Mouse (Mus musculus) layer of hippocampus, adult 2 months (tissue): ENCODE measurements around the gene Gabarapl2. TPM values are rescaled to one million over a fixed set of nuclear protein-coding genes. Genes with fewer than 3 reads are reported as not detected.

ENCODE experiments used
- DNase-seq, 2 experiments: peaks; one replicate each; pipeline ENCODE4 v3.0.0; 2022; ENCODE audit warnings: low spot score in 2 of 2
- H3K27ac ChIP-seq: fragments of 200-600 bp; 2 replicates; pipeline ENCODE4 v1.8.1; 2022
- H3K4me3 ChIP-seq: fragments of 200-600 bp; 2 replicates; pipeline ENCODE4 v1.8.1; 2022; ENCODE audit warnings: mild to moderate bottlenecking
- CTCF ChIP-seq: fragments of 200-600 bp; conservative IDR thresholded peaks from 2 replicates; pipeline ENCODE4 v1.8.1; 2022; ENCODE audit warnings: antibody characterized with exemption, mild to moderate bottlenecking, moderate library complexity
- total RNA-seq, 2 experiments: library from RNA; stranded (reverse); gene quantifications; 2 replicates each; pipeline ENCODE4 v1.2.3; 2021

Gabarapl2 gene
- total RNA-seq, 2 experiments from 2014 or later: 208 to 225 TPM

DNA sequence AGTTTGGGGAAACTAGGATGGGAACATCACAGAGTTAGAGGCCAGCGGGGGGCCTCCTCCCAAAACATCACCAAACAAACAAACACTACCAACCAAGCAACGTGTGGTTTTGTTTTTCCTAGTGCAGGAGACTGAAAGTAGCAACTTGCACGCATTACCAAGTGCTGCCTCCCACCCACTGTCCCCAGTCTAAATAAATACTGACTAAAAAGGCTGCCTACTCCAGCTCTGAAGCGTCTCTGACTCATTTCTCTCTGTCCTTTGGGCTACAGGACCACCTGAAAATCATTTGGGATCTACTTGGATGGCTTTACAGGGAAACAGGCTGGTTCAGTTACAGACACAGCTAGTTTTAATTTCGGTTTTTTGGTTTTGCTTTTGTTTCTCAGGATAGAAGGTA, 23.8 kb downstream of the Gabarapl2 start:
- no peak for DNase-seq
- Histone ChIP-seq H3K27ac (peak overlapping the region; percentile 39; the same call in 1 of the 2 replicates), H3K4me3 (no peak overlapping the region)
- no peak for TF ChIP-seq CTCF

DNA sequence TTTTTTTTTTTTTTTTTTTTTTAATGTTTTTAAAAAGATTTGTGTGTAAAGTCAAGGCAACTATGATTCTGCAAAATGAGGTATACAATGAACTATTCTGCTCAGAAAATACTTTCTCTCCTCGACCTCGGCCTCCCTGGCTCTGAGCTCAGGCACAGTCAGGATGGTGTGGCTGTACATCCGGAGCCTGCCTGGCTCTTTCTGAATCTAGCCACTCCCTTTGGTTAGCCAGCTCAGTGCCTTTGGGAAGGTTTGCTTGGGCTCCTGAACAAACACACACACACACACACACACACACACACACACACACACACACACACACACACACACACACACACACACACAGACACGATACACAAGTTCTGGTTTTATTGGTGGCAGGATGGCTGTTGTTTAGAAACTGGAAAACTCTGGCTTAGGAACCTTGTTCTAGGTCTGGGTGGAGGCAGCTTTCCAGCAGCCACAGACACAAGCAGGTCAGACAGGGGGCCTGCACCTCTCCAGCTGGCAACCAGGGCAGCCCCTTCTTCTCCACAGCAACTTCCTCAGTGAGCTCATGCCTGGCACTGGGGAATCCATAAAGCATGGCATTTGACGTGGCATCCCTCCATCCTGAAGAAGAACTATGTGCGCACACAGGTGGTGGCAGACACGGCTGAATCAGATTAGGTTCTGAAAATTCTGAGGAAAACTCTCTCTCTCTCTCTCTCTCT, 24.5 kb downstream of the Gabarapl2 start:
- no peak for DNase-seq
- H3K27ac ChIP-seq: peak overlapping the region; percentile 39; the same call in 1 of the 2 replicates
- no peak for TF ChIP-seq CTCF
- H3K4me3 ChIP-seq: no peak overlapping the region

DNA sequence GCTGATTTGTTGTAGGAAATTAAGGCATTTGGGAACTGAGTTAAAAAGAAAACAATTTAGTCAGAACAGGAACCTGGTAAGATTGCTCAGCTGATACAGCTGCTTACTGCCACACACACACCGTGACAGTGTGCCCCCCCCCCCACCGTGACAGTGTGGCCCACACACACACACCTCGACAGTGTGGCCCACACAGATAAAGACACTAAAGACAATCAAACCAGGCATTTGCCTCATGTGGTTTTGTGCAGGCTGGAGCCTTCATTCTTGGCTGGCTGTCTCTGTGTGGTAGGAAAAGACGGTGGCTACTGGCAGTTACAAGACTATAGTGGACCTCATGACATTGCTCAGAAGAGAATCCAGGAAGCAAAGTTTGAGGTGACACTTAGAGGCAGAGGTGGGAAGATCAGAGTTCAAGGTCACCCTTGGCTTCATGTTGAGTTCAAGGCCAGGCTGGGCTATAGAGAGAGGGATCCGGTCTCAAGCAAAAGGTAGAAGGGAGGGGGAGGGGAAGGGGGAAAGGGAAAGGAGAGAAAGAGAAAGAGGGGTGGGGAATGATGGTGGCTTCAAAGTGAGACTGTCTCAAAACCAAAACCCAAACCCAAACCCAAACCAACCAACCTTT, 26.9 kb downstream of the Gabarapl2 start:
- DNase-seq: no peak
- H3K4me3 ChIP-seq: no peak overlapping the region
- H3K27ac ChIP-seq: no peak overlapping the region
- TF ChIP-seq CTCF: no peak

DNA sequence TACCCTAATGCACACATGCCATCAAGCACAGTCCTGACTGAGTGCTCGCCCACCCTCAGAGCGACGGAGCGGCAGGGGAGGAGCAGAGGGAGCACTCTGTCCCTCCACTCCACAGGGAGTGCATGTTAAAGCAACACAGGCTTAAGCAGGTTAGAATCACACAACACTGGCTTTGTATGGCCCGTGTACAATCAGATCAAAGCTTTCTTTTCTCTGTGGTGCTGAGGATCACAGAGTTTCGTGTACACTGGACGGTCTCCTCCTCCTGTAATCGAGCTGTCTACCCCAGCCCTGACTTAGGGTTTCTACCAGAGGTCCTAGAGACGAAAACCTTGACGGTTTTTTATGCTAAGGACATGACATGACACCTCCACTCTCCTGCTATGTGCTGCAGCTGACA, 28.0 kb downstream of the Gabarapl2 start:
- H3K27ac ChIP-seq: no peak overlapping the region
- no peak for TF ChIP-seq CTCF
- no peak overlapping the region for H3K4me3 ChIP-seq
- no peak for DNase-seq

DNA sequence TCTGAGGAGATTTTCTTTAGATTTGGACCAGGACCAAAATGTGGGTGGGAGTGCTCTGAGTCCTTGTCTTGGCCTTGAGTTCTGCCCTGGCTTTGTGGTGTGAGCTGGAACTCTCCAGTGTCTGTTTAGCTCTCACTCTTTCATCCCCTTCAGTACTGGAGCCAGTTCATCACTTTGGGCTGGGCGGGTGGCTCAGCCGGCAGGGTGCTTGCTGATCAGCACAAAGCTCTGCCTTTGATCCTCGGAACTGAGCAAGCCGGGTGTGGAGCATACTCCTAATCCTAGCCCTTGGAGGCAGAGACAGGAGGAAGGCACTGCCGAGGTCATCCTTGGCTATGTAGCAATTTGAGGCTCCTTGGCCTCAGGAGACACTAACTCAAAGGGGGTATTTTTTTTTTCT, 28.5 kb downstream of the Gabarapl2 start:
- Histone ChIP-seq H3K4me3 (no peak overlapping the region), H3K27ac (no peak overlapping the region)
- no peak for DNase-seq
- TF ChIP-seq CTCF: no peak

DNA sequence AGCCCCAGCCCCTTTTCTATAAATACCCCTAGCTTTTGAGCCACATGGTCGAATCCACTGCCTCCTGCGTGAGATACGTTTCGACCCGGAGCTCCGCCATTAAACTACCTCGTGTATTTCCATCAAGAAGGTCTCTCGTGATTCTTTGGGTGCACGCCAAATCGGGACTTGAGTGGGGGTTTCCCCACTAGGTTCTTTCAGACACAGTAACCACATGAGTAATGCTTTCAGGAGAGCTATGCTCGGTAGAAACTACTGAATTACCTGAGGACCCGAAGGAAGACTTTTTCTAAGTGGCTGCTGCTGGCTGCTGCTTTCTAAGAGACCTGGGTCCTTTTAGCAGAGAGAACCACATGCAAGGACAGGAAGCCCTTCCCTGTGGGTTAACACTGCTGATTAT, 33.6 kb downstream of the Gabarapl2 start:
- H3K4me3 ChIP-seq: no peak overlapping the region
- no peak for TF ChIP-seq CTCF
- no peak overlapping the region for H3K27ac ChIP-seq
- DNase-seq: no peak

DNA sequence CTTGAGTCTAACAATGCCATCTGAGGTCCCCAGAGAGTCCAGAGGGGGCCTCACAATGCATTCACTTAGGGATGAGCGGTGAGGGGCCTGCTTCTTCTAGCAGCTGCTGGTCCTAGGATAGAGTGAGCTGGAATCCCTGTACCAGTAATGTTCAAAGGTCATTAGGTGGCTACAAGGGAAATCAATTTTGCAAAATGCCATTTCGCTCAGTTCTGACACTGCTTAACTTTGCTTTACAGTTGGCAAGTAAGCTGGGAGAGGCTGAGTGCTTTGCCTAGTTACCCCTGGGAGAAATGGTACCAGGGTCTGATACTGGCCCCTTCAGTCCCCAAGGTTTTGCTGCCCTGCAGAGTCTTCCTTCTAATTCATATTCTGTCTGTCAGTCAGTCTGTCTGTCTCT, 35.2 kb downstream of the Gabarapl2 start:
- H3K4me3 ChIP-seq: no peak overlapping the region
- no peak for TF ChIP-seq CTCF
- no peak overlapping the region for H3K27ac ChIP-seq
- DNase-seq: no peak

DNA sequence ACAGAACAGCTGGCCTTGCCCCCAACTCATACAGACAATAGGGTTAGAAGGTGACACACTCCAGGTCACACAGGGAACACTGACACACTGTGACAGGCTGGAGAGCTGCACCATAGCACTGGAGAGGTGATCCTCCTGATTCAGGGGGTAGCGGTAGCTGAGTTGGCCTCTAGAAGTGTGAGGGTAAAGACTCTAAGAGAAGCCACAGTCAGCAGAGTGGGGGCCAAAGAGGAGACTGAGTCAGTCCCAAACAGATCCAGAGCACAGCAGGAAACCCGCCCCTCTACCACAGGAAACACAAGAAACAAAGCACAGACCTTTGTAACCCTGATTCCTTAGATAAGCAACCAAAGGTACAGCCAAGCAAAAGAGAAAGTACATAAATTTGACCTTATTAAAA, 35.8 kb downstream of the Gabarapl2 start:
- no peak for TF ChIP-seq CTCF
- DNase-seq: no peak
- H3K27ac ChIP-seq: no peak overlapping the region
- no peak overlapping the region for H3K4me3 ChIP-seq

DNA sequence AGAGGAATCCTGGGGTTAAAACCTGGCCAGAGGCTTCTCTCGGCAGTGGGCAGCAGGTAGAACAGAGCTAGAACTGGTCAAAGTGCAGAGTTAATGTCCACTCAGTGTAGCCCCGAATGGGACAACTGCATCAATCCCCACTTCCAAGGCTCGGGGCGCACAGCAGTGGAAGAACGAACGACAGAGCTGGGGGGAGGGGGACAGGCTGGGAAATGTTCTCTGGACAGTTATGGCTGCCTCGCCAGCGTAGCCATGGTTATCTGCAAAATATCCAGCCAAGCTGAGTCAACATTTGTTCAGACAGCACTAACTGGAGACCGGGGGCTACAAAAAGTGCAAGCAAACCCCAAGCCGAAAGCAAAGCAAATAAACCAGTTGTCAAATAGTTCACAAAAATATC, 37.6 kb downstream of the Gabarapl2 start:
- TF ChIP-seq CTCF: no peak
- Histone ChIP-seq H3K27ac (0 out of 2 replicates have a peak overlapping the region, but pooled peaks have one; percentile 28), H3K4me3 (no peak overlapping the region)
- no peak for DNase-seq

DNA sequence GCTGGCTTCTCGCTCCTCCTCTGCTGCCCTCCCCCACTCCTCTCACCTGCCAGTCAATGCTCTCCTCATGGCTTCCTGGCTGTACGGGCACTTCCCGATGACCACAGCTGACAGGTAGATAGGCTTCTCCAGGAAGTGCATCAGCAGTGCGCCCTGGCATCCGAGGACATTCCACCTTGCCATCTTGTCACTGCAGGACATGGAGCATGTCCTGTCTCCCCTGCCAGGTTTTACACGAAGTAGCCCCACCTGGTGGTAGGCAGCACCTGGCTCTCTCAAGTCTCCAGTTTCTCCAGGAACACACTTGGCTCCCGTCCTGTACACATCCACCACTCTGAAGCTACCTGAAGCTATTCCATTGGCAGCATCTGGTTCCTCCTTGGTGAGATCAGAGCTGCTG, 41.6 kb downstream of the Gabarapl2 start:
- peak; percentile 30 for TF ChIP-seq CTCF
- Histone ChIP-seq H3K4me3 (no peak overlapping the region), H3K27ac (no peak overlapping the region)
- no peak for DNase-seq

DNA sequence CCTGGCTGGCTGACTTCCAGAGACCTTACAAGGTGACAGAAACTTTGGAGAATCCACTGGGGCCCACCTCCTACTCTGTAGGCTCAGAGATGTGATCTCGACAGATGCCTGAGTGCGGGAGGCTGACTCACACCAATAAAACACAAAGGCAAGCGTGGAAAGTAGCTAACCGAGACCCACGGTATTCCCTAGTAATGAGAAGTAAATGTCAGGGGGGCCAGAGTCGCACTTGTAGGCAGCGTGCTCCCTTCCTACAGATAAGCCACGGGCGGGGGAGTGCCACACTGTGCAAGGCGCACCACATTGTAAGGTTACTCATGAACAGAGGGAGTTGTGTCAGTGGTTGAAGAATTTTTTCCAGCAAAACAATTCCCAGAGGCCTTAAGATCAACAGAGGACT, 44.0 kb downstream of the Gabarapl2 start:
- H3K4me3 ChIP-seq: no peak overlapping the region
- DNase-seq: no peak
- TF ChIP-seq CTCF: no peak
- no peak overlapping the region for H3K27ac ChIP-seq

DNA sequence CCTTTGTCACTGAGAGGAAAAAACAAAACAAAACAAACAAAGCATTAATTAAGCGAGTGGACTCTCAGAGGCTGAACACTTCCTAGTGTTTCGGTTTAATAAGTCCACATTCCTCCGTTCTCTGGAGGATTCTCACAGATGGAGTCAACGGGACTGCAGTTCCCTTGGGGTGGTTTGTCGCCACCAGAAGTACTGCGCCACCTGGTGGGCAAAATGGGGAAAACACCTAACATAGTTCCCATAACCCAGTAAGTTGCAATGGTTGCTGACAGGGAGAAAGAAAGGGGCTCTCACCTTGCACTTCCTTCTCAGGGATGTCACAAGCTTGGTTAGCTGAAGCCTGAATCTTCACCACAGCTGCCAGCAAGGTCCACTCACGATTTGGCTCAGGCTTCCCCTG, 49.4 kb downstream of the Gabarapl2 start:
- H3K4me3 ChIP-seq: no peak overlapping the region
- TF ChIP-seq CTCF: peak; percentile 91
- peak; percentile 41 to 78 for DNase-seq
- no peak overlapping the region for H3K27ac ChIP-seq

DNA sequence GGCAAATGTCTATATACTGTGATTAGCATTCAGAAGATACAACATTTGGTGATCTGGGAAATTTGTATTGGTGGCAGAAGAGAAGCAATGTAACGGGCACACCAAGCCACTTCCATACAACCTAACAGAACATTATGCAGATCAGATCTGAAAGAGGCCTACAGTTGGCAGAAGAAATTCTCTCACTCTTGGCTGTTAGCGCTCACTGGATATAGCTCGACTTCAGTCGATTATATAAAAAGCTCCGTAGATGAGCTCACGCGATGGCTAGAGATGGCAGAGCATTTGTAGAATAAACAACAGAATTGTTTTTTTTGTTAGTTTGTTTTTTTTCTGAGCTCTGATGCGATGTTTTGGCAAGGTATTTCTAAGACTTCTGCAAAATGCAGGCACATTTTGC, 50.8 kb downstream of the Gabarapl2 start:
- Histone ChIP-seq H3K4me3 (peak overlapping the region; percentile 92), H3K27ac (peak overlapping the region; percentile 90)
- no peak for TF ChIP-seq CTCF
- no peak for DNase-seq
